Comparison of ENCODE assay signal across 1 mouse cellular context in the genomic region with DNA sequence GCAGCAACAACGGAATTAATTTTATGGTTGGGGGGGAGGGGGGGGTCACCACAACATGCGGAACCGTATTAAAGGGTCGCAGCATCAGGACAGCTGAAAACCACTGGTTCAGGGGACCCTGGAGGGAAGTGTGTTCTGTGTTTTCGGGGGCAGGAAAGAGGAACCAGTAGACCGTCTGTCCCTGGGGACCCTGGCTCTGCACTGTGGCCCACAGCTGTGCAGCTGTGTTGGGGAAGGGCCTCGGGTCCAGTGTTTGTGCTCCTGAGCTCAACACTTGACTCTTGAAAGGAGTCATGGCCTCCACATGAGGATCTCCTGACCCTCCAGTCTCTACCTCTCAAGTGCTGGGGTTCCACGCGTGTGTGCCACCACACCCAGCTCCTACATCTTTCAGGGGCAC.
TF ChIP-seq lines count a peak whose summit lies in the region.

No protein-coding gene starts in this region.

TF ChIP-seq in CH12.LX, 34 proteins besides CTCF, POLR2A, EP300 and RAD21 (continued from another document):
- TF ChIP-seq ETS1 (conservative IDR thresholded peaks at IDR 0.05; ENCODE audit: low read depth, low read length) (peak; percentile 80), NELFE (IDR thresholded peaks at IDR 0.05; ENCODE audit: low read depth, low read length) (no peak; the same call in 1 of the 2 replicates), SMC3 (IDR thresholded peaks at IDR 0.05; ENCODE audit: low read depth, low read length) (no peak), ZMIZ1 (IDR thresholded peaks at IDR 0.05; ENCODE audit: low read depth, low read length) (0 out of 2 replicates have a peak, but pooled peaks have one; percentile 37), ELF1 (IDR thresholded peaks at IDR 0.05; ENCODE audit: low read depth, low read length) (peak; percentile 29; the same call in 1 of the 2 replicates), ZKSCAN1 (IDR thresholded peaks at IDR 0.05; ENCODE audit: borderline replicate concordance, low read depth, low read length) (no peak), TCF12 (IDR thresholded peaks at IDR 0.05; ENCODE audit: low read depth, low read length) (peak; percentile 96), JUN (IDR thresholded peaks at IDR 0.05; ENCODE audit: insufficient read depth, low read depth, low read length) (no peak), TBP (conservative IDR thresholded peaks at IDR 0.05; ENCODE audit: low read depth, low read length) (no peak), POLR2AphosphoS2 (IDR thresholded peaks at IDR 0.05; ENCODE audit: low read depth, low read length) (no peak), SIN3A (IDR thresholded peaks at IDR 0.05; ENCODE audit: low read length) (peak; percentile 52; the same call in 1 of the 2 replicates), ZNF384 (IDR thresholded peaks at IDR 0.05; ENCODE audit: low read depth, low read length) (no peak), ZC3H11A (IDR thresholded peaks at IDR 0.05; ENCODE audit: low read depth, low read length) (no peak), GABPA (IDR thresholded peaks at IDR 0.05; ENCODE audit: insufficient replicate concordance, low read depth, low read length) (no peak), USF1 (IDR thresholded peaks at IDR 0.05; ENCODE audit: low read depth, low read length) (no peak), BHLHE40 (IDR thresholded peaks at IDR 0.05; ENCODE audit: low read depth, low read length) (peak; percentile 59)
